Comparison of ENCODE assay signal across 9 mouse cellular contexts in genomic region chr16:23515766-23516165, GRCm38 (mm10). TPM values are rescaled to one million over a fixed set of nuclear protein-coding genes. Genes with fewer than 3 reads are reported as not detected.
DNase-seq lines count a peak whose midpoint lies in the region; ATAC-seq and TF ChIP-seq lines count a peak whose summit lies in the region.
"Had no signal": no experiment of that assay in that cellular context is flagged by ENCODE, and none has a peak within 500 bp of the region (broad histone marks: within the 10 kb centered on the region; RNA-seq: fewer than 3 reads in every experiment).

No protein-coding gene starts in this region.

- H3K9ac ChIP-seq in embryonic facial prominence, embryonic 14.5 days (ENCODE audit: low read depth, low read length): no peak overlapping the region
- H3K9ac ChIP-seq in lung, embryonic 14.5 days: no peak overlapping the region
- H3K9ac ChIP-seq in heart, embryonic 13.5 days: no peak overlapping the region
- no peak overlapping the region for H3K9ac ChIP-seq in liver, postnatal 0 days (replicated peaks)
- H3K9ac ChIP-seq: midbrain, embryonic 12.5 days had no signal

- TF ChIP-seq CTCF in lung, embryonic 14.5 days (IDR thresholded peaks at IDR 0.05; ENCODE audit: low read depth): no peak
- no peak for TF ChIP-seq CTCF in lung, adult 2 months (IDR thresholded peaks at IDR 0.05; ENCODE audit: insufficient read depth, low read length)
- no peak for TF ChIP-seq CTCF in liver, postnatal 0 days (IDR thresholded peaks at IDR 0.05; ENCODE audit: low read depth)

- H3K4me3 ChIP-seq in embryonic facial prominence, embryonic 14.5 days (ENCODE audit: low read depth, low read length): no peak overlapping the region
- H3K4me3 ChIP-seq in embryonic facial prominence, embryonic 10.5 days: no peak overlapping the region
- no peak overlapping the region for H3K4me3 ChIP-seq in lung, embryonic 14.5 days (ENCODE audit: low read depth, low read length)
- H3K4me3 ChIP-seq in lung, adult 2 months (replicated peaks; ENCODE audit: extremely low read depth, low read depth, low read length): no peak overlapping the region
- no peak overlapping the region for H3K4me3 ChIP-seq in heart, embryonic 13.5 days
- H3K4me3 ChIP-seq in liver, postnatal 0 days (ENCODE audit: low read depth, low read length): no peak overlapping the region
- H3K4me3 ChIP-seq: midbrain, embryonic 12.5 days had no signal

- WGBS in embryonic facial prominence, embryonic 14.5 days: 80% methylated on average over 3 of the region's 3 CpGs
- 87% methylated on average over 3 of the region's 3 CpGs for WGBS in embryonic facial prominence, embryonic 10.5 days
- WGBS in lung, embryonic 14.5 days: 31% methylated on average over 3 of the region's 3 CpGs
- 32% methylated on average over 3 of the region's 3 CpGs for WGBS in lung, adult 2 months
- WGBS in heart, embryonic 13.5 days: 14% methylated on average over 3 of the region's 3 CpGs
- WGBS in liver, postnatal 0 days (ENCODE audit: insufficient replicate concordance): 34% methylated on average over 3 of the region's 3 CpGs

- TF ChIP-seq EP300 in liver, postnatal 0 days (IDR thresholded peaks at IDR 0.05; ENCODE audit: low read depth): no peak

- H3K9me3 ChIP-seq in embryonic facial prominence, embryonic 14.5 days (ENCODE audit: control insufficient read depth, low read length): no peaks in the 10 kb centered on the region
- H3K9me3 ChIP-seq in embryonic facial prominence, embryonic 10.5 days: no peaks in the 10 kb centered on the region
- H3K9me3 ChIP-seq in lung, embryonic 14.5 days (ENCODE audit: low read depth, low read length): no peaks in the 10 kb centered on the region
- H3K9me3 ChIP-seq in heart, embryonic 13.5 days: no peaks in the 10 kb centered on the region
- no peaks in the 10 kb centered on the region for H3K9me3 ChIP-seq in liver, postnatal 0 days (ENCODE audit: low read length)
- H3K9me3 ChIP-seq: midbrain, embryonic 12.5 days had no signal

- ATAC-seq in embryonic facial prominence, embryonic 14.5 days (ENCODE audit: low read depth): no peak
- peak; percentile 19; the same call in 1 of the 2 replicates for ATAC-seq in lung, embryonic 14.5 days (ENCODE audit: insufficient read depth)
- ATAC-seq in heart, embryonic 13.5 days (ENCODE audit: extremely low read depth, insufficient number of reproducible peaks, low FRiP score, low TSS enrichment): peak; percentile 69
- peak; percentile 56 for ATAC-seq in liver, postnatal 0 days
- ATAC-seq in monocyte, adult 5-6 weeks (replicated peaks; ENCODE audit: insufficient number of reproducible peaks, low FRiP score, low TSS enrichment, poor library complexity, severe bottlenecking): no peak
- ATAC-seq in erythroid progenitor cell, adult 5-6 weeks (replicated peaks; ENCODE audit: low FRiP score, poor library complexity, severe bottlenecking): no peak

- H3K4me1 ChIP-seq in embryonic facial prominence, embryonic 14.5 days (ENCODE audit: control insufficient read depth, insufficient read depth, low read length): peaks cover 40% of the 10 kb centered on the region
- peaks cover 24% of the 10 kb centered on the region for H3K4me1 ChIP-seq in embryonic facial prominence, embryonic 10.5 days
- H3K4me1 ChIP-seq in lung, embryonic 14.5 days (ENCODE audit: insufficient read depth): peaks cover 43% of the 10 kb centered on the region
- peaks cover 4% of the 10 kb centered on the region for H3K4me1 ChIP-seq in lung, adult 2 months (ENCODE audit: control insufficient read depth, insufficient read depth, low read length)
- H3K4me1 ChIP-seq in heart, embryonic 13.5 days: peaks cover 61% of the 10 kb centered on the region
- peaks cover 25% of the 10 kb centered on the region for H3K4me1 ChIP-seq in liver, postnatal 0 days (ENCODE audit: insufficient read depth)

- H3K36me3 ChIP-seq in embryonic facial prominence, embryonic 14.5 days (ENCODE audit: control insufficient read depth, insufficient read depth, low read length): no peaks in the 10 kb centered on the region
- H3K36me3 ChIP-seq in embryonic facial prominence, embryonic 10.5 days (replicated peaks): no peaks in the 10 kb centered on the region
- H3K36me3 ChIP-seq in lung, embryonic 14.5 days (ENCODE audit: insufficient read depth): no peaks in the 10 kb centered on the region
- peaks cover 5% of the 10 kb centered on the region; the same call in 1 of the 2 replicates for H3K36me3 ChIP-seq in heart, embryonic 13.5 days
- H3K36me3 ChIP-seq in liver, postnatal 0 days (replicated peaks; ENCODE audit: insufficient read depth, low read length): peaks cover 4% of the 10 kb centered on the region; the same call in 1 of the 2 replicates

- no peak overlapping the region for H3K4me2 ChIP-seq in embryonic facial prominence, embryonic 14.5 days (ENCODE audit: low read depth, low read length)
- H3K4me2 ChIP-seq in lung, embryonic 14.5 days: no peak overlapping the region
- H3K4me2 ChIP-seq in heart, embryonic 13.5 days: no peak overlapping the region
- H3K4me2 ChIP-seq in liver, postnatal 0 days (ENCODE audit: low read depth, low read length): no peak overlapping the region
- H3K4me2 ChIP-seq: midbrain, embryonic 12.5 days had no signal

- DNase-seq in embryonic facial prominence, embryonic 14.5 days (ENCODE audit: low spot score): peak; percentile 57
- DNase-seq in embryonic facial prominence, embryonic 10.5 days (ENCODE audit: low spot score): no peak
- peak; percentile 82 for DNase-seq in lung, embryonic 14.5 days
- DNase-seq in lung, adult 2 months: no peak
- peak; percentile 76 for DNase-seq in liver, postnatal 0 days

- TF ChIP-seq POLR2A in lung, adult 2 months (IDR thresholded peaks at IDR 0.05; ENCODE audit: borderline replicate concordance, extremely low read depth, low read depth, low read length): no peak

- no peak overlapping the region for H3K27ac ChIP-seq in embryonic facial prominence, embryonic 14.5 days (replicated peaks; ENCODE audit: low read depth, low read length)
- H3K27ac ChIP-seq in embryonic facial prominence, embryonic 10.5 days (replicated peaks): no peak overlapping the region
- no peak overlapping the region for H3K27ac ChIP-seq in lung, embryonic 14.5 days (ENCODE audit: low read depth)
- peak overlapping the region; percentile 43 for H3K27ac ChIP-seq in heart, embryonic 13.5 days (replicated peaks)
- H3K27ac ChIP-seq in liver, postnatal 0 days (ENCODE audit: low read depth): peak overlapping the region; percentile 83
- H3K27ac ChIP-seq: midbrain, embryonic 12.5 days had no signal

- no peaks in the 10 kb centered on the region for H3K27me3 ChIP-seq in embryonic facial prominence, embryonic 14.5 days (replicated peaks; ENCODE audit: control insufficient read depth, insufficient read depth, low read length)
- H3K27me3 ChIP-seq in embryonic facial prominence, embryonic 10.5 days (replicated peaks; ENCODE audit: low read depth, poor library complexity, severe bottlenecking): no peaks in the 10 kb centered on the region; the same call in 1 of the 2 replicates
- H3K27me3 ChIP-seq in lung, embryonic 14.5 days (ENCODE audit: insufficient read depth, low read length): no peaks in the 10 kb centered on the region
- H3K27me3 ChIP-seq in heart, embryonic 13.5 days (replicated peaks): no peaks in the 10 kb centered on the region; the same call in 1 of the 2 replicates
- H3K27me3 ChIP-seq in liver, postnatal 0 days (ENCODE audit: insufficient read depth, low read length): no peaks in the 10 kb centered on the region
- H3K27me3 ChIP-seq: midbrain, embryonic 12.5 days had no signal

RNA-seq across cellular contexts. Expression of gene Rtp4, which starts 4.3 kb away (rescaled TPM):
- polyA plus RNA-seq in embryonic facial prominence, embryonic 14.5 days (2014; fragmentation: Nextera tagmentation; extraction: Ambion mirVana): 7.9 and 8.4 TPM in 2 replicates
- 0.73 and 1.2 TPM in 2 replicates for polyA plus RNA-seq in embryonic facial prominence, embryonic 10.5 days (2016; fragmentation: Nextera tagmentation; extraction: Ambion mirVana)
- polyA plus RNA-seq in lung, embryonic 14.5 days (2014; fragmentation: Nextera tagmentation; extraction: Ambion mirVana): 3.9 and 4.8 TPM in 2 replicates
- 11.5 and 21.3 TPM in 2 replicates for polyA plus RNA-seq in lung, adult 2 months (2012; rRNA removed)
- polyA plus RNA-seq in heart, embryonic 13.5 days (2015; fragmentation: Nextera tagmentation; extraction: Ambion mirVana): 9.3 and 9.5 TPM in 2 replicates
- polyA plus RNA-seq in liver, postnatal 0 days (2015; fragmentation: Nextera tagmentation; extraction: Ambion mirVana): 24.0 and 28.3 TPM in 2 replicates
- total RNA-seq in monocyte, adult 5-6 weeks (2017): 19.7 to 28.3 TPM (median 22.5 TPM) in 3 replicates
- total RNA-seq in erythroid progenitor cell, adult 5-6 weeks (2015; ENCODE audit: low replicate concordance): 11.9 and 16.3 TPM in 2 replicates
- total RNA-seq in erythroid progenitor cell, adult 5-6 weeks (2017; ENCODE audit: low replicate concordance): 4.5 and 7.2 TPM in 2 replicates

RNA-seq across cellular contexts. Expression of gene Masp1, which starts 4.8 kb away (rescaled TPM):
- polyA plus RNA-seq in embryonic facial prominence, embryonic 14.5 days (2014; fragmentation: Nextera tagmentation; extraction: Ambion mirVana): 7.3 and 7.7 TPM in 2 replicates
- 4.2 and 4.5 TPM in 2 replicates for polyA plus RNA-seq in embryonic facial prominence, embryonic 10.5 days (2016; fragmentation: Nextera tagmentation; extraction: Ambion mirVana)
- polyA plus RNA-seq in lung, embryonic 14.5 days (2014; fragmentation: Nextera tagmentation; extraction: Ambion mirVana): 2.4 and 2.5 TPM in 2 replicates
- 1.6 and 2.2 TPM in 2 replicates for polyA plus RNA-seq in lung, adult 2 months (2012; rRNA removed)
- 10.4 and 13.3 TPM in 2 replicates for polyA plus RNA-seq in heart, embryonic 13.5 days (2015; fragmentation: Nextera tagmentation; extraction: Ambion mirVana)
- 31.7 and 38.3 TPM in 2 replicates for polyA plus RNA-seq in liver, postnatal 0 days (2015; fragmentation: Nextera tagmentation; extraction: Ambion mirVana)
- total RNA-seq in monocyte, adult 5-6 weeks (2017): 0.29 TPM in 1 of 3 replicates, not detected in the others
- total RNA-seq in erythroid progenitor cell, adult 5-6 weeks (2015; ENCODE audit: low replicate concordance): not detected in 2 replicates
- total RNA-seq in erythroid progenitor cell, adult 5-6 weeks (2017; ENCODE audit: low replicate concordance): not detected in 2 replicates

Comparison
In these comparisons a context has a peak if more than half of its experiments do, and no peak if none do; other contexts are left out.
1. DNase-seq: peak in embryonic facial prominence, embryonic 14.5 days (single experiment), lung, embryonic 14.5 days (single experiment) and liver, postnatal 0 days (single experiment); none in embryonic facial prominence, embryonic 10.5 days (single experiment) and lung, adult 2 months (single experiment).
2. ATAC-seq: peak in lung, embryonic 14.5 days (single experiment), heart, embryonic 13.5 days (single experiment) and liver, postnatal 0 days (single experiment); none in embryonic facial prominence, embryonic 14.5 days (single experiment), monocyte, adult 5-6 weeks (single experiment) and erythroid progenitor cell, adult 5-6 weeks (single experiment).
3. H3K27ac ChIP-seq: peak in heart, embryonic 13.5 days (single experiment) and liver, postnatal 0 days (single experiment); none in embryonic facial prominence, embryonic 14.5 days (single experiment), embryonic facial prominence, embryonic 10.5 days (single experiment) and lung, embryonic 14.5 days (single experiment).